Mouse (Mus musculus) regulatory T cell (primary cell): ENCODE data around the gene Rasd2.

Experiments
- in situ Hi-C: fragments of 300-600 bp; cut with MboI, MseI; formaldehyde crosslinking; loops from one replicate; pipeline ENCODE4 v1.15.1; 2025; ENCODE audit warnings: high pct_unique_total_duplicates

Gene Rasd2

GRCm38 (mm10) chr8:75213686-75214085 is at the start of gene Rasd2:
Gene Rasd2, plus strand, starts transcription at chr8:75213944.
- in situ Hi-C loops = no loop called here

- in situ Hi-C loops = no loop called here
Measured at GRCm38 (mm10) chr8:75169363-75169762, 44.4 kb upstream of the Rasd2 start.

GRCm38 (mm10) chr8:75172009-75172685 is 41.6 kb upstream of the Rasd2 start:
- in situ Hi-C loops = no loop called here

- in situ Hi-C loops = no loop called here
Measured at GRCm38 (mm10) chr8:75193022-75193421, 20.7 kb upstream of the Rasd2 start.

- in situ Hi-C loops = no loop called here
Measured at GRCm38 (mm10) chr8:75194473-75195071, 19.2 kb upstream of the Rasd2 start.

- in situ Hi-C loops = no loop called here
Measured at GRCm38 (mm10) chr8:75197170-75197569, 16.6 kb upstream of the Rasd2 start.

- in situ Hi-C loops = no loop called here
Measured at GRCm38 (mm10) chr8:75197862-75198261, 15.9 kb upstream of the Rasd2 start.

GRCm38 (mm10) chr8:75198300-75198699 is 15.4 kb upstream of the Rasd2 start:
- in situ Hi-C loops = no loop called here

GRCm38 (mm10) chr8:75198988-75199765 is 14.6 kb upstream of the Rasd2 start:
- in situ Hi-C loops = no loop called here

GRCm38 (mm10) chr8:75199914-75200313 is 13.8 kb upstream of the Rasd2 start:
- in situ Hi-C loops = loop anchor here (5.0 kb wide), 1 partner anchor 48 kb away; no protein-coding TSS in a partner anchor

GRCm38 (mm10) chr8:75202041-75202656 is 11.6 kb upstream of the Rasd2 start:
- in situ Hi-C loops = loop anchor here (5.0 kb wide), 1 partner anchor 50 kb away; no protein-coding TSS in a partner anchor

GRCm38 (mm10) chr8:75202913-75203312 is 10.8 kb upstream of the Rasd2 start:
- in situ Hi-C loops = loop anchor here (5.0 kb wide), 1 partner anchor 51 kb away; no protein-coding TSS in a partner anchor

- in situ Hi-C loops = loop anchor here (5.0 kb wide), 1 partner anchor 51 kb away; no protein-coding TSS in a partner anchor
Measured at GRCm38 (mm10) chr8:75203420-75203819, 10.3 kb upstream of the Rasd2 start.

GRCm38 (mm10) chr8:75204190-75204868 is 9.4 kb upstream of the Rasd2 start:
- in situ Hi-C loops = loop anchor here (5.0 kb wide), 1 partner anchor 52 kb away; no protein-coding TSS in a partner anchor

- in situ Hi-C loops = no loop called here
Measured at GRCm38 (mm10) chr8:75211461-75211860, 2.3 kb upstream of the Rasd2 start.

GRCm38 (mm10) chr8:75212631-75213306 is 975 bp upstream of the Rasd2 start:
- in situ Hi-C loops = no loop called here

GRCm38 (mm10) chr8:75213307-75213651 is 465 bp upstream of the Rasd2 start:
- in situ Hi-C loops = no loop called here

- in situ Hi-C loops = loop anchor here (5.0 kb wide), 1 partner anchor 138 kb away; no protein-coding TSS in a partner anchor
Measured at GRCm38 (mm10) chr8:75215046-75215445, 1.3 kb downstream of the Rasd2 start.

- in situ Hi-C loops = loop anchor here (5.0 kb wide), 1 partner anchor 139 kb away; no protein-coding TSS in a partner anchor
Measured at GRCm38 (mm10) chr8:75215931-75216330, 2.2 kb downstream of the Rasd2 start.

GRCm38 (mm10) chr8:75216886-75217285 is 3.1 kb downstream of the Rasd2 start:
- in situ Hi-C loops = loop anchor here (5.0 kb wide), 1 partner anchor 140 kb away; no protein-coding TSS in a partner anchor
